In genomic region chr19:57642536-57642935, GRCm38 (mm10) we compare ENCODE assay signal across 12 mouse cellular contexts.
"Had no signal": no experiment of that assay in that cellular context is flagged by ENCODE, and none has a peak within 500 bp of the region (broad histone marks: within the 10 kb centered on the region; RNA-seq: fewer than 3 reads in every experiment).

No protein-coding gene starts in this region.

- H3K27ac ChIP-seq: kidney, embryonic 15.5 days; limb, embryonic 13.5 days; lung, embryonic 15.5 days; macrophage; midbrain, embryonic 15.5 days; neural tube, embryonic 12.5 days; stomach, embryonic 15.5 days had no signal

- DNase-seq: kidney, postnatal 14 days; lung, postnatal 14 days; thymus, adult 18-20 months; thymus, postnatal 25 days had no signal

- ATAC-seq: midbrain, embryonic 15.5 days had no signal

- H3K4me3 ChIP-seq: kidney, embryonic 15.5 days; limb, embryonic 13.5 days; lung, embryonic 15.5 days; megakaryocyte, embryonic 14.5 days; midbrain, embryonic 15.5 days; neural tube, embryonic 12.5 days; stomach, embryonic 15.5 days had no signal
